Mouse (Mus musculus) embryonic facial prominence, embryonic 14.5 days (tissue): ENCODE measurements around the gene Slamf9. TPM values are rescaled to one million over a fixed set of nuclear protein-coding genes. Genes with fewer than 3 reads are reported as not detected.

Experiments
- ATAC-seq: fragments of 200-750 bp; cut with Nextera tagmentation; 2 replicates; pipeline ENCODE4 v1.8.0; 2017; ENCODE audit warnings: low read depth, moderate number of reproducible peaks, moderate TSS enrichment
- DNase-seq: peaks from one replicate; pipeline ENCODE4 v3.0.0-alpha.2; 2015; ENCODE audit warnings: low spot score
- H3K27ac ChIP-seq: fragments of 300-500 bp; sonication (generic); replicated peaks from 2 replicates; pipeline ENCODE4 v1.5.1; 2014; ENCODE audit warnings: low read depth, mild to moderate bottlenecking, low read length, moderate library complexity
- H3K27me3 ChIP-seq: fragments of 300-500 bp; sonication (generic); replicated peaks from 2 replicates; pipeline ENCODE4 v1.6.1; 2014; ENCODE audit warnings: low read length; ENCODE audit not compliant: control insufficient read depth, insufficient read depth
- H3K36me3 ChIP-seq: fragments of 300-500 bp; sonication (generic); 2 replicates; pipeline ENCODE4 v1.6.1; 2014; ENCODE audit warnings: low read length, mixed read lengths; ENCODE audit not compliant: control insufficient read depth, insufficient read depth
- H3K4me1 ChIP-seq: fragments of 300-500 bp; sonication (generic); 2 replicates; pipeline ENCODE4 v1.6.1; 2014; ENCODE audit warnings: antibody characterized with exemption, low read length; ENCODE audit not compliant: control insufficient read depth, insufficient read depth
- H3K4me2 ChIP-seq: fragments of 300-500 bp; sonication (generic); 2 replicates; pipeline ENCODE4 v1.6.1; 2014; ENCODE audit warnings: low read depth, mild to moderate bottlenecking, low read length, moderate library complexity, mixed read lengths
- H3K4me3 ChIP-seq: fragments of 300-500 bp; sonication (generic); 2 replicates; pipeline ENCODE4 v1.5.1; 2014; ENCODE audit warnings: low read depth, mild to moderate bottlenecking, low read length
- H3K9ac ChIP-seq: fragments of 300-500 bp; sonication (generic); 2 replicates; pipeline ENCODE4 v1.6.1; 2014; ENCODE audit warnings: low read depth, mild to moderate bottlenecking, low read length, moderate library complexity, mixed read lengths
- H3K9me3 ChIP-seq: fragments of 300-500 bp; sonication (generic); 2 replicates; pipeline ENCODE4 v1.6.1; 2016; ENCODE audit warnings: low read length; ENCODE audit not compliant: control insufficient read depth
- WGBS: fragments of 180-500 bp; shearing (Covaris S2); extraction: QIAGEN DNeasy Blood & Tissue Kit; methylation state at CpG from one replicate; pipeline ENCODE4 v1.1.7; 2014; 5-methylcytosine and 5-hydroxymethylcytosine counted together
- polyA plus RNA-seq: library from polyadenylated mRNA; unstranded; fragments of >200 nt; fragmentation: Nextera tagmentation; extraction: Ambion mirVana; gene quantifications from 2 replicates; pipeline ENCODE4 v1.2.1, GENCODE M21; 2014

The Slamf9 gene
- polyA plus RNA-seq, 1 experiment from 2014 or later, result 0.68 TPM

- Histone ChIP-seq H3K27me3 (0 out of 2 replicates have a peak, but pooled peaks cover 3% of the 10 kb centered on the region), H3K27ac (peak overlapping the region; percentile 77), H3K9ac (peak overlapping the region; percentile 72), H3K36me3 (peaks cover 29% of the 10 kb centered on the region), H3K4me2 (peak overlapping the region; percentile 69), H3K4me1 (peaks cover 33% of the 10 kb centered on the region), H3K4me3 (peak overlapping the region; percentile 61), H3K9me3 (no peaks in the 10 kb centered on the region)
- WGBS, result 2% methylated on average over 48 of the region's 56 CpGs
- ATAC-seq, result no peak; the same call in 1 of the 2 replicates
- DNase-seq, result peak; percentile 60
Observed at GRCm38 (mm10) chr1:172500451-172501370, 25.6 kb downstream of the Slamf9 start.

- DNase-seq (peak; percentile 64), ATAC-seq (0 out of 2 replicates have a peak, but pooled peaks have one; percentile 4)
- H3K9me3 ChIP-seq, result no peaks in the 10 kb centered on the region
- H3K4me3 ChIP-seq, result peak overlapping the region; percentile 61
- peaks cover 27% of the 10 kb centered on the region for H3K36me3 ChIP-seq
- peaks cover 33% of the 10 kb centered on the region for H3K4me1 ChIP-seq
- 0 out of 2 replicates have a peak, but pooled peaks cover 3% of the 10 kb centered on the region for H3K27me3 ChIP-seq
- 25% methylated on average over 13 of the region's 13 CpGs for WGBS
- H3K4me2 ChIP-seq, result peak overlapping the region; percentile 69
- peak overlapping the region; percentile 72 for H3K9ac ChIP-seq
- peak overlapping the region; percentile 75; the same call in 1 of the 2 replicates for H3K27ac ChIP-seq
Observed at GRCm38 (mm10) chr1:172501371-172502144, 26.4 kb downstream of the Slamf9 start.

GRCm38 (mm10) chr1:172502145-172503110 lies 27.3 kb downstream of the Slamf9 start:
- Histone ChIP-seq H3K4me1 (peaks cover 33% of the 10 kb centered on the region), H3K27me3 (0 out of 2 replicates have a peak, but pooled peaks cover 3% of the 10 kb centered on the region), H3K27ac (peak overlapping the region; percentile 75), H3K9me3 (no peaks in the 10 kb centered on the region), H3K4me2 (peak overlapping the region; percentile 69), H3K36me3 (peaks cover 19% of the 10 kb centered on the region), H3K4me3 (peak overlapping the region; percentile 61), H3K9ac (peak overlapping the region; percentile 42; the same call in 1 of the 2 replicates)
- DNase-seq (peak; percentile 53), ATAC-seq (no peak)
- WGBS, result 33% methylated on average over 12 of the region's 13 CpGs

- H3K9ac ChIP-seq, result peak overlapping the region; percentile 42; the same call in 1 of the 2 replicates
- H3K4me3 ChIP-seq, result peak overlapping the region; percentile 10; the same call in 1 of the 2 replicates
- peaks cover 33% of the 10 kb centered on the region for H3K4me1 ChIP-seq
- 32% methylated on average over 14 of the region's 14 CpGs for WGBS
- no peak for ATAC-seq
- no peaks in the 10 kb centered on the region for H3K9me3 ChIP-seq
- peak; percentile 83 for DNase-seq
- peaks cover 16% of the 10 kb centered on the region; the same call in 1 of the 2 replicates for H3K36me3 ChIP-seq
- peak overlapping the region; percentile 75; the same call in 1 of the 2 replicates for H3K27ac ChIP-seq
- H3K27me3 ChIP-seq, result 0 out of 2 replicates have a peak, but pooled peaks cover 3% of the 10 kb centered on the region
- peak overlapping the region; percentile 69 for H3K4me2 ChIP-seq
Observed at GRCm38 (mm10) chr1:172503111-172503997, 28.2 kb downstream of the Slamf9 start.

GRCm38 (mm10) chr1:172504756-172505155 lies 29.6 kb downstream of the Slamf9 start:
- DNase-seq (peak; percentile 54), ATAC-seq (no peak)
- WGBS, result 52% methylated on average over 8 of the region's 8 CpGs
- peak overlapping the region; percentile 37 for H3K4me2 ChIP-seq
- H3K27me3 ChIP-seq, result 0 out of 2 replicates have a peak, but pooled peaks cover 3% of the 10 kb centered on the region
- no peak overlapping the region for H3K9ac ChIP-seq
- H3K27ac ChIP-seq, result peak overlapping the region; percentile 1; the same call in 1 of the 2 replicates
- H3K9me3 ChIP-seq, result no peaks in the 10 kb centered on the region
- H3K4me1 ChIP-seq, result peaks cover 33% of the 10 kb centered on the region
- H3K36me3 ChIP-seq, result peaks cover 16% of the 10 kb centered on the region; the same call in 1 of the 2 replicates
- no peak overlapping the region for H3K4me3 ChIP-seq

GRCm38 (mm10) chr1:172507001-172507400 lies 31.8 kb downstream of the Slamf9 start:
- peak; percentile 42; the same call in 1 of the 2 replicates for ATAC-seq
- Histone ChIP-seq H3K27ac (0 out of 2 replicates have a peak overlapping the region, but pooled peaks have one; percentile 23), H3K4me2 (no peak overlapping the region), H3K4me1 (peaks cover 26% of the 10 kb centered on the region), H3K9ac (no peak overlapping the region), H3K36me3 (peaks cover 16% of the 10 kb centered on the region; the same call in 1 of the 2 replicates), H3K4me3 (no peak overlapping the region), H3K9me3 (no peaks in the 10 kb centered on the region), H3K27me3 (0 out of 2 replicates have a peak, but pooled peaks cover 2% of the 10 kb centered on the region)
- DNase-seq, result peak; percentile 79
- WGBS, result 48% methylated on average over 5 of the region's 5 CpGs

- H3K27me3 ChIP-seq, result no peaks in the 10 kb centered on the region
- 92% methylated on average over 3 of the region's 3 CpGs for WGBS
- no peak for ATAC-seq
- no peak overlapping the region for H3K4me3 ChIP-seq
- no peaks in the 10 kb centered on the region for H3K9me3 ChIP-seq
- no peak overlapping the region for H3K27ac ChIP-seq
- H3K36me3 ChIP-seq, result peaks cover 16% of the 10 kb centered on the region; the same call in 1 of the 2 replicates
- H3K9ac ChIP-seq, result no peak overlapping the region
- H3K4me1 ChIP-seq, result peaks cover 20% of the 10 kb centered on the region
- DNase-seq, result no peak
- H3K4me2 ChIP-seq, result no peak overlapping the region
Observed at GRCm38 (mm10) chr1:172507701-172508100, 32.5 kb downstream of the Slamf9 start.
